Mouse (Mus musculus) C2C12 (cell line): ENCODE measurements around the gene Tmem106c.
A peak's percentile ranks its signal among the peaks of the same experiment; 100 is the strongest.

Experiments
- CEBPB ChIP-seq: IDR thresholded peaks from one replicate; pipeline ENCODE4 v1.6.1; 2011; ENCODE audit warnings: low read depth, mild to moderate bottlenecking, control low read depth, moderate library complexity
- CTCF ChIP-seq: IDR thresholded peaks from one replicate; pipeline ENCODE4 v1.5.1; 2011; ENCODE audit not compliant: control insufficient read depth, insufficient read depth, insufficient read length
- MAX ChIP-seq: IDR thresholded peaks from one replicate; pipeline ENCODE4 v1.6.1; 2011; ENCODE audit warnings: mild to moderate bottlenecking, control low read depth
- MYOD1 ChIP-seq: IDR thresholded peaks from one replicate; pipeline ENCODE4 v1.6.1; 2011; ENCODE audit warnings: low read depth; ENCODE audit not compliant: control insufficient read depth, insufficient read length
- MYOG ChIP-seq: IDR thresholded peaks from one replicate; pipeline ENCODE4 v1.6.1; 2011; ENCODE audit not compliant: control insufficient read depth, insufficient read length; ENCODE audit errors: extremely low read depth
- USF1 ChIP-seq: IDR thresholded peaks from one replicate; pipeline ENCODE4 v1.6.1; 2011; ENCODE audit warnings: low read depth, mild to moderate bottlenecking, control low read depth, moderate library complexity

GRCm38 (mm10) chr15:97954671-97955070, 9.3 kb upstream of the Tmem106c start:
- TF ChIP-seq CTCF (no peak), USF1 (peak; percentile 22), MAX (no peak), MYOG (no peak), CEBPB (no peak), MYOD1 (no peak)
